Mouse (Mus musculus) monocyte, adult 59 days (primary cell): ENCODE measurements around the gene Slc35a2. TPM values are rescaled to one million over a fixed set of nuclear protein-coding genes. Genes with fewer than 3 reads are reported as not detected.

ENCODE experiments used
- total RNA-seq, 2 experiments: library from RNA; stranded (reverse); gene quantifications; one replicate each; pipeline ENCODE4 v1.2.4; 2023

Gene Slc35a2
- total RNA-seq, result 10 to 100 TPM; 30.2 to 34.2 TPM

DNA sequence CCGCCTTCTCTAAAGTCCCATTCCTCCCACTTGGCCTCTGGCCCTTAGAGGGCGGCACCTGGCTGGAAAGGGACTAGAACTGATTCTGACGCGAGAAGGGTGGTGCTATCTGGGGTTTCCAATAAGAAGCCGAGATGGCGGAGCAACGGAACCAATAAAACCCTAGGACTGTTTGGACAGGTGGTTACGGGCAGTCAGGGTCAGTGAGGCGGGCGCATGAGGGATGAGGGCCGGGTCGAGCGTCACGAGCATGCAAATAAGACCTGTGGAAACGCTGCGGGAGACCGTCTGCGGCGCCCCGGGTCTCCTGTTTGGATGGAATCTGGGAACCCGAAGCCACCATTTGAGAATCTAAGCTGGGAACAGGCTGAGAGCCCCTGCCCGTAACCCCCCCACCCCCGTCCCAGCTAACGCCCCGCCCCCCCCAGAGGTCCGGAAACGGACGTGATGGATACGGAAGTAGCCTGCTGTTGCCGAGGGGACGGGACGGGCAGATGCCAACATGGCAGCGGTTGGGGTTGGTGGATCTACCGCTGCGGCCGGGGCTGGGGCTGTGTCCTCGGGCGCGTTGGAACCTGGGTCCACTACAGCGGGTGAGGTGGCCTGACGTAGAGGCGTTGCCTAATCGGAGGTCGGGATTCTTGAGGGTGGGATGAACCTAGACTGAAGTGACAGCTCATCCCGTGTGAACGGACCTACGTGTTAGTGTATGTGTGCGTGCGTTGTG, at the start of gene Slc35a2:
Gene Slc35a2 (plus strand): TSS at position 188 of the 727 bp plus-strand sequence.

DNA sequence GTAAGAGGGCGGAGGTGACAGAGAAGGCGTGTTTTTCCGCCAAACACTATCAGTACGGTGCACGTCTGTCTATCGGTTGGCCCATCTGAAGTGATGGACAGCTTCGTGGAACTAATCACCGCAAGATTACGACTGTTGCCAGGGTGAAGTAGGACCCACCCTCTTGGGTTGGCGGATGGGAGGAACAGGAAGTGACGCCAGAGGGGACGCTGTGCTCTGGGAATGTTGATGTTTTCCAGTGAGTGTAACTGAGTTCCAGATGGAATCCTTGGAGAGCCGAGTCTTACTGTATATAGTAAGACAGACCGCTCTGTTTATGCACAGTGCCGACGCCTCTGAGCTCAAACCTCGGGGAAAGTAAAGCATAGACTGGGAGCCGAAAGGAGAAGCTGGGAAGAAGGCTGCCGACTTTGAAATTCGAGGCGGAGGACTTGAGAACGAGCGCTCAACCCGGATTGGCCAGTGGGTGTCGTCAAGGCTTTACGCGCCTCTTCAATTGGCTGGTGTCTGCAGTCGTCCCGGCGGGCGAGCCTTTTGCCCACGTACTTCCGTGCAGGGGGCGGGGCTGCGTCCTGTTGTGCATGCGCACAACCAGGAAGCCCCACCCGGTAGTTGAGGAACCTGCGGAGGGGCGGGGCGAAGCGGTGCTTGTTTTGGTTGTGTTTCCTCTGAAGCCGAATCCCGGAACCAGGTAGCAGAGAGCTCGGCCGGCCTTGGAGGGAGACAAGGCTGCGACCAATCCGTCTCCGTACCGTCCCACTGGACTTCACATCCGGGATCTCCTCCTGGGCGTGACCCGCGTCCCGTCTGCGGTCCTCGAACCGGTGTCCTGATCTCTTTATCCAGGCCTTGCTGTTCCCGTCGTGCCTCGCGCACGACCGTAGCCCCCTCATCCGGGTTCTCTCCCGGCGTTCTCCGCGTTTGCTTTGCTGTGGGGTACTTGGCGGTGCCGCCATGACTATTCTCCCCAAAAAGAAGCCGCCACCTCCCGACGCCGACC, 42.4 kb upstream of the Slc35a2 start, which contains the start of gene Otud5:
Gene Otud5 (plus strand): TSS at position 202 of the 1,000 bp plus-strand sequence.

DNA sequence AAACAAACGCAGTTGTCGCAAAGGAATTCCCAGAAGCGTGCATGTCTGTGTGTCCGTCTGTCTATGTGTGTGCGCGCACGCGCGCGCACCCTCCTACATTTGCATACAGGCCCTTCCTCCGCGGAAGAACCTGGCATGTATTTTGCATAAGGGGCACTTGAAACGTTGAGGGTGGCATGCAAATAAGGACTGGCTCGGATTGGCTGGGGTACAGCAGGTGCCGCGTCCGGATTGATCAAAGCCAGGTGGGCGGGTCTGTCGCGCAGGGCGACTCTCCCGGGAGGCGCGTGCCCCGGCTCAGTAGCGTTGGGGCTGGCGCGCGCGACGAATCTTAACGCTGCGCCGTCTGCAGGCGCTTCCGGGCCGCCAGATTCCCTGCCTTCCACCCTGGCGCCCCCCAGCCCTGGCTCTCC, 5.8 kb upstream of the Slc35a2 start, which contains the start of gene Pim2:
Gene Pim2 (plus strand): TSS at position 256 of the 413 bp plus-strand sequence.

DNA sequence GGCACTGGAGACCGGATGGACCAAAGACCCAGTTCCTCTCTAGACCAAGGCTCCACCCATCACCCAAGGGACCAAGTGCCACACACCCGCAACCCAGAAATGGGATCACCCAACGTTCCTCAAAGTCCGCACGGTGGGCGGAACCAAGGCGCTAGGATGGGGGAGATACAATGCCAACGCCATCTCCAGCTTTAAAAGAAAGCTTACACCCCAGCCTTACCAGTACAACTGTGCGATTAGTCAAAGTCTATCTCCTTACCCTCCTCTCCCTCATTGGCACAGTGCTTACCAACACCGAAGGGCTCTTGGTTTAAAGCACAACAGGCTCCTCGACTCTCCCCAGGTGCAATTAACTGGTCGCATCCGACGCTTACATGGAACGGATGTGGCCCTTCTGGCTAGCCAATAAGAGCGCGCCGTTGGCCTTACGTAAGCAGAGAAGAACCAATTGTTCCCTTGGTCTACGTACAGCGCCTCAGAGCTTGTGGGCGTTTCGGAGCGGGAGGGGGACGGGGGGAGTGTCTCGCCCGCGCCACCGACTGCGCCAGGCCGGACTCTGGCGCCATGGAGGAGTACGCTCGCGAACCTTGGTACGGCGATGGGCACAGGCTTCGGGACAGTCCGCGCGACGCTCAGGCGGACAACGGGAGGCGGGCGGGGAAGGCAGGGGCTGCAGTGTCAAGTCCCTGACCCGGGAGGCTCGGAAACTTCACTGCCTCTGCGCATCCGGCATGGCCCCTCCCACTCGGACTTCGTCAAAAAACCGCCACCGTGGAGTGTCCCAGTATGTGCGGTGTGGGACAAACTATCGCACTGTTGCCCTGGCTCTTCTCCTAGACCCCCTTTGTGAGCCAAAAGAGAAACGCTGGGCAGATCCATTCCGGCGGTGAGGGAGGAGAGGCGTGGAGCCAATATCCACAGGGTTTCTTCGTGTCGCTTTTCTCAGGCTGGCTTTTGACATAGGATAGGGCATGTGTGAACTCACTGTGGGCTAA, 15.3 kb downstream of the Slc35a2 start, which contains the start of the genes Pqbp1 and Timm17b:
Gene Pqbp1 (minus strand): TSS at position 390 of the 995 bp plus-strand sequence.
Gene Timm17b (plus strand): TSS at position 478 of the 995 bp plus-strand sequence.

DNA sequence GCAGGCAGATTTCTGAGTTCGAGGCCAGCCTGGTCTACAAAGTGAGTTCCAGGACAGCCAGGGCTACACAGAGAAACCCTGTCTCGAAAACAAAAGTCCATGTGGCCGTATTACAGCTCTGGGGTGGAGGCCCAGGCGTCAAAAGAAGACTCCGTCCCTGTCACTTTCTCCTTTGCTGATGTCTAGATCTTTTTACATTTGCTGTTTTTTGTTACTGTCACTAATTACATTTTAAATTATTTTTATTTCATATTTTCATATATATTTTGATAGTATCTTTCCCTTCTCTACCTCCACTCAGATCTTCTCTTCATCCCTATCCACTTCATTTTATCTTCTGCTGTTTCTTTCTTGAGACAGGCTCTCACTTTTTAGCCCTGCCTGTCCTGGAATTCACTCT, 23.9 kb downstream of the Slc35a2 start, which contains the start of gene Gm10491:
Gene Gm10491 (minus strand): TSS at position 101 of the 400 bp plus-strand sequence.

DNA sequence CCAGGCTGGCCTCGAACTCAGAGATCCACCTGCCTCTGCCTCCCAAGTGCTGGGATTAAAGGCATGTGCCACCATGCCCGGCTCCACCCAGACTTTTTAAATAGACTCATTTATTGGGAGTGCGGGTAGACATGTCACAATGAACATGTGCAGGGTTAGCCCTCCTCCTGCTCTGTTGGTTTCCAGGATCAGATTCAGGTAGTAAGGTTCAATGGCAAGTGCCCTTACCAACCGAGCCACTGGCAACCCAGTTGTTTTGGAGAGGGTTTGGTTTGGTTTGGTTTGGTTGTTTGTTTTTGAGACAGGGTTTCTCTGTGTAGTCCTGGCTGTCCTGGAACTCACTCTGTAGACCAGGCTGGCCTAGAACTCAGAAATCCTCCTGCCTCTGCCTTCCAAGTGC, 25.4 kb downstream of the Slc35a2 start, which contains the start of gene Gm10490:
Gene Gm10490 (plus strand): TSS at position 301 of the 400 bp plus-strand sequence.

DNA sequence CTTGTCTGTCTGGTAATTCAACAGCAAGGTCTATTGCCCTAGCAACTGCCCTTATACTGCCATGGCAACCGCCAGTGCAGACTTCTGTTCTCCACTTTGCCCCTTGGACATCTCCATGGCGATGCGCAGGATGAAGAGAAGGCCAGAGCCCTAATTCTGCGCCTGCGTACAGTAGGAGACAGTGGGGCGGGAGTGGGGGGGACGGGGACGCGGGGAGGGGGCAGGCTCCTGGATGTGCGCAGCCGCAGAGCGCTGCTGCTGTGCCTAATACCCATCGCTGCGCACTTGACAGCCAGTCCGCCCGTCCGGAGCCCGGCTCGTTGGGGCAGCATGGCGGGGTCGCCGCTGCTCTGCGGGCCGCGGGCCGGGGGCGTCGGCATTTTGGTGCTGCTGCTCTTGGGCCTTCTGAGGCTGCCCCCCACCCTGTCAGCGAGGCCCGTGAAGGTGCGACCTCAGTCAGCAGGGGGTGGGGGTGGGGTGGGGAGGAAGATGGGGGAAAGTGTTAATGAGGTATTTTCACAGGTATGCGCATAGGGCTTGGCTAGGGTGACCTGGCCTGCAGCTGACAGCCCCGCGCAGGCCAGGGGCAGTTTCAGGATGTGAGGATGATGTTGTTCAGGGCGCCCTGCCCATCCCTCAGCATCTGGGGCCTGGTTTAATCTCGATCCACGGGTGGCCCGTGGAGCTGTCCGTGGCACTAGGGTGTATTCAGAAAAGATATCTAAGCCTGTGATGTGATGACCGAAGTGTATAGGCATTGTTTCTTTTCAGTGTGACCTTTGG, 36.0 kb downstream of the Slc35a2 start, which contains the start of gene Pcsk1n:
Gene Pcsk1n (plus strand): TSS at position 222 of the 783 bp plus-strand sequence.

DNA sequence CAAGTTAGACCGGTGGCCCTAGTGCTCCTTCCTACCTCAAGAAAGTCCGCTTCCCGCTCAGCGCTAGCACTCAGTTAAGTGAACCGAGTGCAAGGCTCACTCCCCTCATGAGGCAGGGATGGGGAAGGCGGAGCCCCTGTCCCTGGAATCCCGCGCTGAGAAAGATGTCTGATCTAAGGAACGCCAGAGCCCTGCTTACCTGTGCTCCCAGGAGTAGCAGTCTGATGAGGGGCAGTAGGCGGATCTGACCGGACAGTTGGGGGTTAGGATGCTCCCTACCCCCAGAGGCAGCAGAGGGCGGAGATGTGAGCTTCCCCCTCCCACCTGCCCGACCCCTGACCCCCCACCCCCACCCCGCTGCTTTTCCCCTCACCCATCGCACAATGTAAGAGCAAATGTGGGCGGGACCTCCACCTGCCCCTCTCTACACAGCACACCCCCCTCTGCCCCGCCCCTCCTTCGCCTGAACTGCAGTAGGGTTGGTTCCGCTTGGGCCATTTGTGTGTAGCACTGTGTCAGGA, 44.5 kb downstream of the Slc35a2 start, which contains the start of gene Eras:
Gene Eras (minus strand): TSS at position 338 of the 521 bp plus-strand sequence.

Other genes starting within 250 kb of the Slc35a2 start
- 1 to 10 TPM in 1 of 2 experiments, not detected in 1; 1.0 TPM for gene Syp, start 245.6 kb upstream of the Slc35a2 start, total RNA-seq
- 10 to 100 TPM; 22.3 to 26.5 TPM for gene Prickle3, start 226.8 kb upstream of the Slc35a2 start, total RNA-seq
- gene Plp2, start 212.6 kb upstream of the Slc35a2 start, total RNA-seq, result 10 to 100 TPM; 78.2 to 91.8 TPM
- not detected for gene Magix, start 202.8 kb upstream of the Slc35a2 start, total RNA-seq
- gene Gpkow, start 186.9 kb upstream of the Slc35a2 start, total RNA-seq, result 10 to 100 TPM; 38.6 to 45.8 TPM
- gene Wdr45, start 169.7 kb upstream of the Slc35a2 start, total RNA-seq, result 10 to 100 TPM; 42.0 to 42.8 TPM
- not detected for gene Gm45208, start 161.8 kb upstream of the Slc35a2 start, total RNA-seq
- 10 to 100 TPM in 1 of 2 experiments, 1 to 10 TPM in 1; 8.2 to 10.6 TPM for gene Praf2, start 155.6 kb upstream of the Slc35a2 start, total RNA-seq
- gene Ccdc120, start 133.1 kb upstream of the Slc35a2 start, total RNA-seq, result not detected
- gene Tfe3, start 121.5 kb upstream of the Slc35a2 start, total RNA-seq, result 100 to 1,000 TPM; 109 to 115 TPM
- gene Gripap1, start 94.3 kb upstream of the Slc35a2 start, total RNA-seq, result 100 to 1,000 TPM; 114 to 122 TPM
- 1 to 10 TPM; 2.0 to 5.9 TPM for gene Kcnd1, start 61.7 kb upstream of the Slc35a2 start, total RNA-seq
- 100 to 1,000 TPM; 147 to 152 TPM for gene Otud5, start 42.7 kb upstream of the Slc35a2 start, total RNA-seq
- 1 to 10 TPM; 7.1 to 7.2 TPM for gene Pim2, start 5.8 kb upstream of the Slc35a2 start, total RNA-seq
- gene Pqbp1, start 15.2 kb downstream of the Slc35a2 start, total RNA-seq, result 10 to 100 TPM; 40.6 to 46.7 TPM
- gene Timm17b, start 15.3 kb downstream of the Slc35a2 start, total RNA-seq, result 10 to 100 TPM; 28.4 to 31.2 TPM
- gene Gm10491, start 23.8 kb downstream of the Slc35a2 start, total RNA-seq, result not detected
- not detected for gene Gm10490, start 25.5 kb downstream of the Slc35a2 start, total RNA-seq
- gene Pcsk1n, start 35.8 kb downstream of the Slc35a2 start, total RNA-seq, result not detected
- gene Eras, start 44.6 kb downstream of the Slc35a2 start, total RNA-seq, result not detected
- gene Hdac6, start 63.9 kb downstream of the Slc35a2 start, total RNA-seq, result 10 to 100 TPM in 1 of 2 experiments, 1 to 10 TPM in 1; 8.1 to 11.2 TPM
- not detected for gene Gata1, start 94.0 kb downstream of the Slc35a2 start, total RNA-seq
- gene Glod5, start 134.5 kb downstream of the Slc35a2 start, total RNA-seq, result not detected
- 10 to 100 TPM; 13.8 to 15.7 TPM for gene Suv39h1, start 190.7 kb downstream of the Slc35a2 start, total RNA-seq
- 100 to 1,000 TPM; 141 to 157 TPM for gene Was, start 206.5 kb downstream of the Slc35a2 start, total RNA-seq
- 10 to 100 TPM; 72.2 to 76.7 TPM for gene Wdr13, start 248.9 kb downstream of the Slc35a2 start, total RNA-seq